Mouse (Mus musculus): ENCODE measurements around the gene Snrpa1. TPM values are rescaled to one million over a fixed set of nuclear protein-coding genes. Genes with fewer than 3 reads are reported as not detected.

Gene Snrpa1
- polyA plus RNA-seq, 1 experiment from 2014 or later = 77.3 TPM

- peaks cover 46% of the 10 kb centered on the region for H3K36me3 ChIP-seq (replicated peaks)
- H3K27me3 ChIP-seq = no peaks in the 10 kb centered on the region
- H3K9me3 ChIP-seq (replicated peaks) = no peaks in the 10 kb centered on the region
- H3K9ac ChIP-seq = peak overlapping the region; percentile 74
- peak overlapping the region; percentile 78 for H3K4me3 ChIP-seq (replicated peaks)
- H3K4me2 ChIP-seq = peak overlapping the region; percentile 98
- 39% methylated on average over 5 of the region's 5 CpGs for WGBS (ENCODE audit: insufficient replicate concordance)
- peaks cover 38% of the 10 kb centered on the region for H3K4me1 ChIP-seq (replicated peaks)
- ATAC-seq (ENCODE audit: insufficient read depth) = no peak
- H3K27ac ChIP-seq (replicated peaks) = peak overlapping the region; percentile 75; the same call in 1 of the 2 replicates
Measured at GRCm38 (mm10) chr7:66080231-66080613, 21.4 kb downstream of the Snrpa1 start.

- H3K27me3 ChIP-seq = no peaks in the 10 kb centered on the region
- peaks cover 58% of the 10 kb centered on the region for H3K36me3 ChIP-seq (replicated peaks)
- H3K4me3 ChIP-seq (replicated peaks) = no peak overlapping the region
- no peak for ATAC-seq (ENCODE audit: insufficient read depth)
- peaks cover 31% of the 10 kb centered on the region for H3K4me1 ChIP-seq (replicated peaks)
- H3K9me3 ChIP-seq (replicated peaks) = no peaks in the 10 kb centered on the region
- WGBS (ENCODE audit: insufficient replicate concordance) = 81% methylated on average over 6 of the region's 6 CpGs
- no peak overlapping the region for H3K27ac ChIP-seq (replicated peaks)
- H3K4me2 ChIP-seq = no peak overlapping the region
- no peak overlapping the region for H3K9ac ChIP-seq
Measured at GRCm38 (mm10) chr7:66083757-66084156, 25.0 kb downstream of the Snrpa1 start.

DNA sequence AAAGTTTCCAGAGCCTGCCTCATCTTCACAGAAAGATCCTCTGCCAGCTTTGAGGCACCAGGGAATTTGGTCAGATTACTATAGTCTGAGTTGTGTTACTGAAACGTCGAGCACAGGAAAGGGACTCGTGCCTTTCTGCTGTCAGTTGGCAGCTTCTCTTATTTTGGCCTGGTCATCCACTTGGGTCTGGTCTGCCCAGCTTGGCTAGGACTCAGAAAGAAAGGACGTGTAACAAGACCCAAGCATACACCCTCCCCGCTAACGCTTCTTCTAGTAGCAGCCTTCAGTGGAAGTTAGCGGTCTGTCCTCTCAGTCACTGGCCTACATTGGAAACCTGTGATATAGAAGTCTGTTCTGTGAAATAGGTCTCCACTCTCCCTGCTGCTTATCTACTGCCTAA, 25.7 kb downstream of the Snrpa1 start:
- peaks cover 64% of the 10 kb centered on the region for H3K36me3 ChIP-seq (replicated peaks)

GRCm38 (mm10) chr7:66087652-66088051, 28.8 kb downstream of the Snrpa1 start:
- Histone ChIP-seq H3K4me3 (replicated peaks) (no peak overlapping the region), H3K9ac (no peak overlapping the region), H3K9me3 (replicated peaks) (no peaks in the 10 kb centered on the region), H3K27me3 (no peaks in the 10 kb centered on the region), H3K27ac (replicated peaks) (no peak overlapping the region), H3K4me1 (replicated peaks) (no peaks in the 10 kb centered on the region), H3K36me3 (replicated peaks) (peaks cover 83% of the 10 kb centered on the region), H3K4me2 (no peak overlapping the region)
- ATAC-seq (ENCODE audit: insufficient read depth) = no peak
- WGBS (ENCODE audit: insufficient replicate concordance) = 61% methylated on average over 4 of the region's 4 CpGs

More for the DNA sequence above, 25.7 kb downstream of the Snrpa1 start:
- no peak overlapping the region for H3K4me2 ChIP-seq
- H3K4me3 ChIP-seq (replicated peaks) = no peak overlapping the region
- no peak for ATAC-seq (ENCODE audit: insufficient read depth)
- H3K9ac ChIP-seq = no peak overlapping the region
- WGBS (ENCODE audit: insufficient replicate concordance) = 70% methylated on average over 7 of the region's 7 CpGs
- H3K27me3 ChIP-seq = no peaks in the 10 kb centered on the region
- no peak overlapping the region for H3K27ac ChIP-seq (replicated peaks)
- H3K4me1 ChIP-seq (replicated peaks) = peaks cover 26% of the 10 kb centered on the region
- no peaks in the 10 kb centered on the region for H3K9me3 ChIP-seq (replicated peaks)

DNA sequence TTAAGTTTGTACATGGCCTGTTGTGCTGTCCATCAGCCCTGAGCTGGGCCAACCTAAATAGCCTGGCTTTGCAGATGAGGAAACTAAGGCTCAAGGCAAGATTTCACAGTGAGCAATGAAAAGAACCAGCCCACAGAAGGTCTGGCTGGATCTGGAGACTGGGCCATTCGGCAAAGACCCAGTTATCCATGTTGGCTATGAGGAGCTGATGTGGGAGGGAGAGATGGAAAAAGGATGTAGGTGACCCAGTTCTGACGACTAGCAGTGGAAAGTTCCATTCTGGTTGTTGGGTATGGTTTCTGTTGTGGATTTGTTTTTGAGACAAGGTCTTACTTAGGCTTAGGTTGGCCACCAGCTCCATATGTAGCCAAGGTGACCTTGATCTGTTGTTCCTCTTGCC, 29.3 kb downstream of the Snrpa1 start:
- Histone ChIP-seq H3K9me3 (replicated peaks) (no peaks in the 10 kb centered on the region), H3K4me2 (no peak overlapping the region), H3K27ac (replicated peaks) (no peak overlapping the region), H3K27me3 (no peaks in the 10 kb centered on the region), H3K9ac (no peak overlapping the region), H3K4me1 (replicated peaks) (no peaks in the 10 kb centered on the region), H3K36me3 (replicated peaks) (peaks cover 79% of the 10 kb centered on the region), H3K4me3 (replicated peaks) (no peak overlapping the region)
- 51% methylated on average over 2 of the region's 2 CpGs for WGBS (ENCODE audit: insufficient replicate concordance)
- ATAC-seq (ENCODE audit: insufficient read depth) = no peak

- WGBS (ENCODE audit: insufficient replicate concordance) = 81% methylated on average over 11 of the region's 11 CpGs
- Histone ChIP-seq H3K36me3 (replicated peaks) (peaks cover 56% of the 10 kb centered on the region), H3K4me3 (replicated peaks) (no peak overlapping the region), H3K27ac (replicated peaks) (no peak overlapping the region), H3K4me1 (replicated peaks) (no peaks in the 10 kb centered on the region), H3K9ac (no peak overlapping the region), H3K27me3 (no peaks in the 10 kb centered on the region), H3K9me3 (replicated peaks) (no peaks in the 10 kb centered on the region), H3K4me2 (no peak overlapping the region)
- ATAC-seq (ENCODE audit: insufficient read depth) = no peak
Measured at GRCm38 (mm10) chr7:66090676-66091190, 31.9 kb downstream of the Snrpa1 start.

DNA sequence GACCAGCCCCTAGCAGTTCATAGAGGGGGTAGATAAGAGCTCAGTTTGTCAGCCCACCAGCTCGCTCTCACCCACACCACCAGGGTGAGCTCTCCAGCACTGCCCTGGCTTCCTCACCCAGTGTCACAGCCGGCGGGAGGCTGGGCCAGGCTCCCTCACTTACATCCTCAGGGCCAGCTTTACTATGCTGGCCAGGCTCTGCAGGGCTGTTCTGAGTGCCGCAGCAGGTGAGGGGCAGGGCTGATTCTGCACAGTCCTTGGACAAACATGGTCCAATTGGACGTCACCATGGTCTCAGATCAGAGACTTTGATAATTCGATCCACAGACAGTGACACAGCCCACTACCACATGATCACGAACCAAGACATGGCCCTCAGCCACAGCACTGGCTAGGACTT, 32.8 kb downstream of the Snrpa1 start:
- no peak for ATAC-seq (ENCODE audit: insufficient read depth)
- Histone ChIP-seq H3K27ac (replicated peaks) (no peak overlapping the region), H3K4me3 (replicated peaks) (no peak overlapping the region), H3K27me3 (no peaks in the 10 kb centered on the region), H3K36me3 (replicated peaks) (peaks cover 48% of the 10 kb centered on the region), H3K4me2 (no peak overlapping the region), H3K9me3 (replicated peaks) (no peaks in the 10 kb centered on the region), H3K9ac (no peak overlapping the region), H3K4me1 (replicated peaks) (no peaks in the 10 kb centered on the region)
- WGBS (ENCODE audit: insufficient replicate concordance) = 66% methylated on average over 7 of the region's 7 CpGs

DNA sequence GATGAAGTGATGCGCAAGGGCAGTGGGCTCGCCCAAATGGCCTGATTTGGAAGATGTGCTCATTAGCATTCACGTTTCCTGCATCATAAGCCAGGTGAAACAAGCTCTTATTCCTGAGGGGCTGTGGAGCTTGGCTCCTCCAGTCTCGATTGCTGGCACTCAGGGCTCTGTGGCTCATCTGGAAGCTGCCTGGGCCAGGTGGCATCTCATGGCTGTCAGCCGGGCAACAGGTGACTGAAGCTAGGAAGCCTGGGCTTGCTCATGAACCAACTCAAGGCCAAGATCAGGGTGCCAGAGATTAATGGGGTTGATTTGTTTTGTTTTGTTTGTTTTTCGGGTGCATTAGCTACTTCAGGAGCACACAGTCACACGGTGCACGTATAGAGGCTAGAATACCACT, 33.9 kb downstream of the Snrpa1 start:
- no peaks in the 10 kb centered on the region for H3K9me3 ChIP-seq (replicated peaks)
- H3K9ac ChIP-seq = no peak overlapping the region
- H3K36me3 ChIP-seq (replicated peaks) = peaks cover 37% of the 10 kb centered on the region
- H3K27me3 ChIP-seq = no peaks in the 10 kb centered on the region
- ATAC-seq (ENCODE audit: insufficient read depth) = no peak
- WGBS (ENCODE audit: insufficient replicate concordance) = 67% methylated on average over 8 of the region's 8 CpGs
- no peak overlapping the region for H3K27ac ChIP-seq (replicated peaks)
- H3K4me2 ChIP-seq = no peak overlapping the region
- no peak overlapping the region for H3K4me3 ChIP-seq (replicated peaks)
- no peaks in the 10 kb centered on the region for H3K4me1 ChIP-seq (replicated peaks)

DNA sequence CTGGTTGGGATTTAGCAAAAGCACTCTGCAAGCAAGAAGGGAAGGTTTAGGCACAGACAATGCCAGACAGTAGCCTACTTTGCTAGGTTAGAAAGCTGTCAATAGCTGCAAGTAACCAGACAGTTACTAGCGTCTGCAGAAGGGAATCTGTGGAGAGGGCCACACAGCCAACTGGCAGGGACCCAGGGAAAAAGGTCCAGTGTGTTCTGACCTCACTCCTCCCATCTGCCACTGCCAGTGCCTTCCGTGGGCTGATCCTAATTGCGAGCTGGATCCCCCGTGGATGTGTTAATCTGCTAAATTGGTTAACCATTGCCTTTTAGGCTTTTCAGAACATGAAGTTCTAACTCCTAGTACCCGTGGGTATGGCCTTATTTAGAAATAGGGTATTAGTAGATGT, 35.3 kb downstream of the Snrpa1 start:
- Histone ChIP-seq H3K4me2 (no peak overlapping the region), H3K9me3 (replicated peaks) (no peaks in the 10 kb centered on the region), H3K27ac (replicated peaks) (no peak overlapping the region), H3K4me1 (replicated peaks) (no peaks in the 10 kb centered on the region), H3K9ac (no peak overlapping the region), H3K27me3 (no peaks in the 10 kb centered on the region), H3K36me3 (replicated peaks) (peaks cover 24% of the 10 kb centered on the region), H3K4me3 (replicated peaks) (no peak overlapping the region)
- no peak for ATAC-seq (ENCODE audit: insufficient read depth)
- 60% methylated on average over 5 of the region's 5 CpGs for WGBS (ENCODE audit: insufficient replicate concordance)

GRCm38 (mm10) chr7:66098803-66099202, 40.0 kb downstream of the Snrpa1 start:
- Histone ChIP-seq H3K27me3 (0 out of 2 replicates have a peak, but pooled peaks cover 5% of the 10 kb centered on the region), H3K9ac (no peak overlapping the region), H3K9me3 (replicated peaks) (no peaks in the 10 kb centered on the region), H3K36me3 (replicated peaks) (no peaks in the 10 kb centered on the region), H3K4me2 (no peak overlapping the region), H3K27ac (replicated peaks) (no peak overlapping the region), H3K4me3 (replicated peaks) (no peak overlapping the region), H3K4me1 (replicated peaks) (no peaks in the 10 kb centered on the region)
- no peak for ATAC-seq (ENCODE audit: insufficient read depth)
- 62% methylated on average over 7 of the region's 7 CpGs for WGBS (ENCODE audit: insufficient replicate concordance)

GRCm38 (mm10) chr7:66101866-66102265, 43.1 kb downstream of the Snrpa1 start:
- Histone ChIP-seq H3K4me1 (replicated peaks) (no peaks in the 10 kb centered on the region), H3K36me3 (replicated peaks) (no peaks in the 10 kb centered on the region), H3K27ac (replicated peaks) (no peak overlapping the region), H3K9ac (no peak overlapping the region), H3K9me3 (replicated peaks) (no peaks in the 10 kb centered on the region), H3K4me3 (replicated peaks) (no peak overlapping the region), H3K4me2 (no peak overlapping the region), H3K27me3 (peaks cover 10% of the 10 kb centered on the region; the same call in 1 of the 2 replicates)
- WGBS (ENCODE audit: insufficient replicate concordance) = 5% methylated on average over 4 of the region's 4 CpGs
- ATAC-seq (ENCODE audit: insufficient read depth) = no peak

GRCm38 (mm10) chr7:66104531-66104930, 45.7 kb downstream of the Snrpa1 start:
- Histone ChIP-seq H3K36me3 (replicated peaks) (no peaks in the 10 kb centered on the region), H3K4me3 (replicated peaks) (no peak overlapping the region), H3K9me3 (replicated peaks) (no peaks in the 10 kb centered on the region), H3K9ac (no peak overlapping the region), H3K4me2 (no peak overlapping the region), H3K27ac (replicated peaks) (no peak overlapping the region), H3K27me3 (peaks cover 18% of the 10 kb centered on the region), H3K4me1 (replicated peaks) (peaks cover 12% of the 10 kb centered on the region)
- WGBS (ENCODE audit: insufficient replicate concordance) = 67% methylated on average over 5 of the region's 5 CpGs
- ATAC-seq (ENCODE audit: insufficient read depth) = no peak
